Mouse (Mus musculus) embryo, embryonic 10 days (tissue): ENCODE results near the gene Lrrc34.

ENCODE experiments used
- DNase-seq: peaks from one replicate; pipeline ENCODE4 v3.0.0-alpha.2; 2015; ENCODE audit warnings: low spot score

The Lrrc34 gene

GRCm38 (mm10) chr3:30647440-30648090 is at the start of gene Lrrc34:
Lrrc34 (minus strand) TSS chr3:30647869.
- DNase-seq = peak; percentile 93

- DNase-seq = peak; percentile 89
These were observed 48.7 kb upstream of the Lrrc34 start for GRCm38 (mm10) chr3:30696346-30696745.

- no peak for DNase-seq
These were observed 48.0 kb upstream of the Lrrc34 start for GRCm38 (mm10) chr3:30695661-30696060.

GRCm38 (mm10) chr3:30690976-30691375 is 43.3 kb upstream of the Lrrc34 start:
- DNase-seq = no peak

GRCm38 (mm10) chr3:30687216-30687615 is 39.5 kb upstream of the Lrrc34 start:
- no peak for DNase-seq

- no peak for DNase-seq
These were observed 35.5 kb upstream of the Lrrc34 start for GRCm38 (mm10) chr3:30683190-30683589.

- DNase-seq = no peak
These were observed 10.8 kb upstream of the Lrrc34 start for GRCm38 (mm10) chr3:30658486-30658885.

GRCm38 (mm10) chr3:30655937-30656336 is 8.3 kb upstream of the Lrrc34 start:
- no peak for DNase-seq

- DNase-seq = peak; percentile 56
These were observed 2.6 kb upstream of the Lrrc34 start for GRCm38 (mm10) chr3:30650062-30650841.

- no peak for DNase-seq
These were observed 797 bp upstream of the Lrrc34 start for GRCm38 (mm10) chr3:30648466-30648865.

GRCm38 (mm10) chr3:30646761-30647160 is 908 bp downstream of the Lrrc34 start:
- no peak for DNase-seq

GRCm38 (mm10) chr3:30644207-30644606 is 3.5 kb downstream of the Lrrc34 start, which contains the start of gene Lrriq4:
Lrriq4 (plus strand) TSS chr3:30644507.
- no peak for DNase-seq

GRCm38 (mm10) chr3:30635629-30636028 is 12.0 kb downstream of the Lrrc34 start:
- DNase-seq = no peak

- DNase-seq = no peak
These were observed 14.0 kb downstream of the Lrrc34 start for GRCm38 (mm10) chr3:30633681-30634080.

- DNase-seq = no peak
These were observed 27.5 kb downstream of the Lrrc34 start for GRCm38 (mm10) chr3:30620132-30620531.

GRCm38 (mm10) chr3:30610930-30611329 is 36.7 kb downstream of the Lrrc34 start:
- no peak for DNase-seq

GRCm38 (mm10) chr3:30608999-30609398 is 38.7 kb downstream of the Lrrc34 start:
- no peak for DNase-seq

GRCm38 (mm10) chr3:30603256-30603655 is 44.4 kb downstream of the Lrrc34 start:
- DNase-seq = peak; percentile 1

- peak; percentile 83 for DNase-seq
These were observed 45.0 kb downstream of the Lrrc34 start for GRCm38 (mm10) chr3:30602740-30603098.

- peak; percentile 98 for DNase-seq
These were observed 45.5 kb downstream of the Lrrc34 start, which contains the start of gene Mynn for GRCm38 (mm10) chr3:30602065-30602739. Mynn (plus strand) TSS chr3:30602065.

- DNase-seq = no peak
These were observed 46.0 kb downstream of the Lrrc34 start for GRCm38 (mm10) chr3:30601610-30602064.

GRCm38 (mm10) chr3:30601175-30601574 is 46.5 kb downstream of the Lrrc34 start:
- DNase-seq = peak; percentile 93

GRCm38 (mm10) chr3:30600717-30601116 is 47.0 kb downstream of the Lrrc34 start:
- DNase-seq = peak; percentile 56
